Mouse (Mus musculus): ENCODE data around the gene Bmpr1b.

Gene Bmpr1b

DNA sequence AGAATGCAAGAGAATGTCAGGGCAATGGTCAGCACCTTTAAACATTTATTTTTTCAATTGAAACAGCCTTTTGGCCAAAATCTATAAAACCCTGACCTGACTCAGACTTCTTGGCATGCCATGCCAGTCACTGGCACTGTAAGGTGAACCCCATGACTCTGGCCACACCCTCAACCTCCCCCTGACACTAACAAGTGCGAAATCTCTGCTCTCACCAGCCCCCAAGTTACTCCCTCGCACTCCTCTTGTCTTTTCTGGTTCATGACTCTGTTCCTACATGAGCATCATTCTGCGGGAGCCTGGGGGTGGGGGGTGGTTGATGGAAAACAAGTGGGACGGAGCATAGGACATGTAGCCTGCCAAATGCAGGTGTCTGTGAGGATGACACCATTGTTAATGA, 135.1 kb downstream of the Bmpr1b start:
- DNase-seq (ENCODE audit: low spot score): no peak

- DNase-seq (ENCODE audit: low spot score): no peak
Measured at GRCm38 (mm10) chr3:142019716-142020115, 149.5 kb downstream of the Bmpr1b start.

- DNase-seq (ENCODE audit: low spot score): no peak
Measured at GRCm38 (mm10) chr3:141984548-141984947, 184.7 kb downstream of the Bmpr1b start.

DNA sequence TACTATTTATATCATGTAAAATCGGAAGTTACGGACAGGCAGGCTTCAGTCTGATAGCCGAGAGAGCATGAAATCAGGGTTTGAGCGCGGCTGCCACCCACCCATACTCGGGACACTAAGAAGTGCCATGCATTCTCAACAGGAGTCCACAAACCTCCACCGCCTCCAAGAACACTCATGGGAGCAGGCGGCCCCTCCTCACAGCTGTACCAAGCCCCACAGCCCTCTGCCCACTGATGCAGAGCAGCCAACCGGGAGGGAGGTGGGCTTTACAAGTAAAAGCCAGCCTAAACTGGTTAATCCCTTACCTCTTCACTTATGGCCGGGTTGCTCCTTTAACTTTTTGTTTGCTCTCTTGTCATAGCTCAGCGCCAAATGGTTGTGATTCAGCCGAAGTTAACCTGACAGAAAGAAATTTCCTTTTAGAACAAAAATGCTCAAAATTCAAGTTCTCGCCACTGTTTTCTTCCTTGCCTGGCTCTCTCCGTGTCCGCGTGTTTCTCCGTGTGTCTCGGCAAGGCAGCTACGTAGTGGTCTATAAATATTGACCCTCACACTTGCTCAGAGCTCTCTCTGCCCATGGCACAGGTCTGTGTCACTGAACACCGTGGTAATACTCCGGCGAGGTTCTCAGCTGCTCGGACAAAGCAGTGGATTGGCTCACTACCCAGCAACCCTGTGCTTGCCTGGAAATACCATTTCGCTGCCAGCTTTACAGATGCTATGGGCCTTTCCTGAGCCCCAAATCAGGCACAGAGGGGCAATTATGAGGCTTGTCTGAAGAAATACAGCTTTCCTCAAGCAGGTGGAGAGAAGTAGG, 187.4 kb downstream of the Bmpr1b start:
- DNase-seq (ENCODE audit: low spot score): no peak

DNA sequence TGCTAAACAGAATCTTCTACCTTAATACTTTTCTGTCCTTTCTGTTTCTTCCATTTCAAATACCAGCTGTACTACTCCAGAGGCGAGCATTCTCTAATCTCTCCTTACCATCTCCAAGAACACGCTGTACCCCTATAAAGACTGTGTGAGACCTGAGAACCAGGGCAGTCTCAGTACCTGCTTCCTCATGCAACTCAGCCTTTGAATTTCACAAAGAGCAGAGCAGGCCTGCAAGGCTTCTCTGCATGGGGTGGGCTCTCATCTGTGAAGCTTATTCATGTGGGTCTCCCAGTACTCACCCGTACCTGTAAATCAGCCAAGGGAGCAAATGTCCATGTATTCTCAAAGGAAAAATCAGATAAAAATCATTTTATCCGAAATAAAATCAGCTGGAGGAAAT, 203.0 kb downstream of the Bmpr1b start:
- no peak for DNase-seq (ENCODE audit: low spot score)

DNA sequence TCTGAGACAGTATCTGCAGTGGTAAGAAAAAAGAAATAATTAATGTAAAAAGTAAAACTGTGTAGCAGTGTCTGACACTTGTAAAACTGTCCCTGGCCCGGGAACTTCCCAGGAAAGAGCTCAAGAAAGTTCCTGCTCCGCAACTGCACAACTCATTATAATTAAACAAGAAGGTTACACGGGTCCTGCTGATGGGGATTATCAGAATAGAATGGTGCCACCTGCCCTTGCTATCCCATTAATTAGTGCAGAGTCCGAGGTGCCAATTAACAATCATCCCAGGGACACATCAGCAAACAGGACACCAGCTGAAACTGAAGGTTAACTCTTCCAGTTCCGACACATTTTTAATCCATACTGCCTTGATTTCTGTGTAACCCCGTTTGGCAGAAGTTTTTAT, 216.3 kb downstream of the Bmpr1b start:
- no peak for DNase-seq (ENCODE audit: low spot score)

DNA sequence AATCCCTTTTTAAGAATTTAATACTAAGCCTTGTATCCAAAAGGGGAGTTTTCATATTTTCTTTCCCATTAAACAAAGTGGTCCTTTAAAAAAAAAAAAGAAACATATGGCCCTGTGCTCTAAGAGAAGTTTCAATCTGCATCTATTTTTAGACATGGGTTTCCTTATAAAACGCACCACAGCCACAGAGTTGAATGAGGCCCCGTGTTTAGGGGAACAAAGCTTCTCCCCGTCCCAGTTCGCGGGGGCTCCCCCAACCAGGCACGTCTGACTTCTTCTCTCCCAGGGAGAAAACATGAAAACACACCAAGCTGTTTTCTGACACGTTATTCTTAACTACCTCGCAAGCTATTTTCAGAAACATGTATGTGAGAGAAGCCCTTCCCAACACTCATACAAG, 218.6 kb downstream of the Bmpr1b start:
- no peak for DNase-seq (ENCODE audit: low spot score)

DNA sequence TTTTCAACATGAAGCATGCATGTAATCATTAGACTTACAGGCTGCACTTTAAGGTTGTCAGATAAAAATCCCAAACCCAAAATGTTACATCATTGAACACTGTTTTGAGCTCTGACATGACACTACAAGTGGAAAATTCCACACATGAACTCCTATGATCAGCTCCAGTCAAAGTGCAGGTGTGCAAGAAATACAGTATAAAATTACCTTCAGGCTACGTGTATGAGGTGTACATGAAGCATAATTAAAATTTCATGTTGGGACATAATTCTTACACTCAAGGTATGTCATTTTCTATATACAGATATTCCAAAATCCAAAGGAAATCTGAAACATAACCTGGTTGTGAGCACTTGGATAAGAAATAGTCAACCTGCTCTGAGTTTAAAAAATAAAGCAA, 220.7 kb downstream of the Bmpr1b start:
- DNase-seq (ENCODE audit: low spot score): no peak

GRCm38 (mm10) chr3:141948096-141948495, 221.1 kb downstream of the Bmpr1b start:
- no peak for DNase-seq (ENCODE audit: low spot score)

- no peak for DNase-seq (ENCODE audit: low spot score)
Measured at GRCm38 (mm10) chr3:141946846-141947245, 222.4 kb downstream of the Bmpr1b start.

DNA sequence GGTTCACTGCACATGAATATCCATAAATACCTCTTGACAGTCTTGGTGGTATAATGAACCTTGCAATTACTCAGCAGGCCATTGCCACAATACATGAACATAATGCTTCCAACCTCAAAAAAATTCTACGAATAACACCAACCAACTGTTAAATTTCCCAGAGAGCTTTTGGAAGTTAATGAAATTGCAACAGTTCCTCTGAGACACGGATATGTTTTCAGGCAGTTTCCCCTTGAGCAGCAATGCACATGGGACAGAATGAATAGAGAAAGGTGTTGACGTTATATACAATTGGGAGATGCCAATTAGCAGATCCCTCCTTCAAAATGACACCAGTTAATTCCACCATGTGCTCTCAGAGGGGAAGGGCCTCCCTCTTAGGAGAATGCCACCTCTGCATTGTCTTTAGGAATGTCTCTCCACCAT, 225.9 kb downstream of the Bmpr1b start:
- DNase-seq (ENCODE audit: low spot score): no peak

GRCm38 (mm10) chr3:141940207-141940606, 229.0 kb downstream of the Bmpr1b start:
- no peak for DNase-seq (ENCODE audit: low spot score)

DNA sequence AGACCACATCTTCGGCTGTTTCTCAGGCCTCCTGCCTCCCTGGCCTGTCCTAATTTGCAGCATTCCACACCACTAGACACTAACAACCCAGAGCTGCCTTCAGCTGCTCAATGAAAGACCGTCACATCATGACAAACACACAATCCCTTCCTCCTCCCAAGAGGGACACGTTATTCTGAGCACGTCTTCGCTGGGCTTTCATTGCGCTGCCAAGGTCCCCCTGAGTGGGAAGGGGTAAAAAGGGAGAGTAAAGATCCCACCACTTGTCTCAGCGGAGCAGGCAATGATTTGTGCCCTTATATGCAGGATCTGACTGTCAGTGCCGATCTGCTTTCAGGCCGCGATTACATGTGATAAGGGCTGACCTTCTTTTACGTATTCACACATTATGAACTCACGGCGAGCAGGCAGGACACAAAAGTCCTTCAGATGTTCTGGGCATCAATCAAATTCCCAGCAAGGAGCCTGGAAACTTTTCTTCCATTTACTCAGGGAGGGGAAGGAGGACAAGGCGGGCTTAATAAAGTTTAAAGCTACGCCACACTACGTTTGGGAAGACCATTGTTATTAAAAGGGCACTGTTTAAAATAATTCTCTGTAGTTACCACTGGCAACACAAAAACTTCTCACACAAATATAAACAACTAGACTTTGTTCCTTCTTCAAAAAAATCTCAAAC, 232.5 kb downstream of the Bmpr1b start:
- no peak for DNase-seq (ENCODE audit: low spot score)

- DNase-seq (ENCODE audit: low spot score): no peak
Measured at GRCm38 (mm10) chr3:141932956-141933355, 236.3 kb downstream of the Bmpr1b start.

- no peak for DNase-seq (ENCODE audit: low spot score)
Measured at GRCm38 (mm10) chr3:141931372-141932092, 237.7 kb downstream of the Bmpr1b start.

GRCm38 (mm10) chr3:141923442-141923841, 245.8 kb downstream of the Bmpr1b start:
- DNase-seq (ENCODE audit: low spot score): no peak

DNA sequence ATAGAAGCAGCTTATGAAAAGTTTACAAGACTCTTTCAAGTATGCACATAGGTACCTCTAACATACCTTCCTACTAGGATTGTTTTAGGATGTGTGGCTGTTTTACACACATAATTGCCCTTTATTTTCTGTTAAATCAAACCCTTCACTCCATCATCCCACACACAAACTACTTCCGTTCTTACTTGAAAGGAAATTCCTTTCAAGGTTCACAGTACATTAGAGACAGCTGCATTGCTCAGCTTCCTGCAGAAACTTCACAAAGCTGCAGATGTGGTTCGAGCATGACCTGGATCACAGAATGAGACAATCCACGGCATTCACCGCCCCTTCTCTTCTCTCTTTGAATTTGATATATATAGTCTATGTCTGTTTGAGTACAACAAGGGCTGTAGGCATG, 248.1 kb downstream of the Bmpr1b start:
- DNase-seq (ENCODE audit: low spot score): no peak

GRCm38 (mm10) chr3:141919661-141920060, 249.6 kb downstream of the Bmpr1b start:
- no peak for DNase-seq (ENCODE audit: low spot score)

GRCm38 (mm10) chr3:141917166-141917565, 252.1 kb downstream of the Bmpr1b start:
- no peak for DNase-seq (ENCODE audit: low spot score)

DNA sequence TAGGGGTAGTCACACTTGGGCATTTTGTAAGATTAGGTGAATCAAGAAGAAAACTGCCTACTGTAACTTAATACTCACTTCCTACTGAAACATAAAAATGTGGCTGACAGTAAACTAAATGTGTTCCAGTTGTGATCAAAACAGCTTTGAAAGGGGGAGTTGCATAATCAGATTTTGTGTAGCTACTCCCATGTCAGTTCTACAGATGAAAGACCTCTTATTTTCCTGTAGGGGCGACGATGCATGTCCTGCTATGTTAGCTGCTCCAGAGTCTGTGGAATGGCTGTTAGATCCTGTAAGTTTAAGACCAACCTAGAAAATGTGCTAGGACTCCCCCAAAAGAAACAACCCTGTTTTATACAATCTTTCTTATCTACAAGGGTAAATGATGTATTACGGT, 253.2 kb downstream of the Bmpr1b start:
- no peak for DNase-seq (ENCODE audit: low spot score)

DNA sequence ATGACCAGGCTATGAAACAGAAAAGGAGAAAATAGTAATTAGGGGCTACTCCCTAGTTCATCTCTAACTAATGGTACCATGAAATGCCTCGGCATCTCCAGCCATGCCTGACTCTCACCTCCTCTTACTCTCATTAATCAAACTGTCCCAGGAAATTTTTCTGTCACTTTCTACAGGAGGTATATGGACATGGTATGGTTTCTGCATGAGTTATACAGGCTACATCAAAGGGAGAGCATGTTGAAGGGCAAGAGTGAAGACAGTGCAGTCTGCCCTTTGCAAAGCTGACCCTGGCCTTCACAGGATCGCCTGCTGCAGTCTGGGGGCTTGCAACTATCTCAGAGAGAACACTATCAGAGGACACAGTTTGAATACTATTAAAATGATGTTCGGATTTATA, 254.6 kb downstream of the Bmpr1b start:
- no peak for DNase-seq (ENCODE audit: low spot score)

- DNase-seq (ENCODE audit: low spot score): no peak
Measured at GRCm38 (mm10) chr3:141909136-141909535, 260.1 kb downstream of the Bmpr1b start.
